Mouse (Mus musculus): Measurements from ENCODE around the gene Ugt2b38. TPM values are rescaled to one million over a fixed set of nuclear protein-coding genes. Genes with fewer than 3 reads are reported as not detected.
"Not testable (repeated sequence)": the region's sequence is repeated elsewhere in the genome, so short reads cannot be mapped to it uniquely, and the experiment has no call there.

The Ugt2b38 gene
- polyA plus RNA-seq, 1 experiment from 2014 or later, result not detected

DNA sequence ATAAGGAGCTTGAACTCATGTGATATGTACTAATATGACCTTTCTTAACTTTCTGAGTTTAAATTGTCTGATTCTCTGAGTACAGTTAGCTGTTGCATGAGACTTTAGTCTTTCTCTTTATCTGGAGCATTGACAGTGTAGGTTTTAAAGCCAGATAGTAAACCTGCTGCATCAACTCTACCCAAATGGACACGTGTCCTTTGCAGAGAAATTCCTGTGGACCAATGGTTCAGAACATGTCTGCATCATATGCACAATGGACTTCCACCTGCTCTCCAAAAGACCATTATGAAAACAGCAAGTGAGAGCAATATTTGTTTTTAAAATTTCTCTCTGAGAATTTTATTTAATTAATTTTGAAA is 50.5 kb downstream of the Ugt2b38 start:
- 70% methylated on average over 1 of the region's 1 CpGs for WGBS
- Histone ChIP-seq H3K4me3 (no peak overlapping the region), H3K9me3 (no peaks in the 10 kb centered on the region), H3K27me3 (no peaks in the 10 kb centered on the region), H3K9ac (no peak overlapping the region), H3K36me3 (no peaks in the 10 kb centered on the region), H3K4me1 (no peaks in the 10 kb centered on the region), H3K27ac (no peak overlapping the region), H3K4me2 (no peak overlapping the region)
- ATAC-seq (ENCODE audit: borderline replicate concordance, extremely low read depth, low FRiP score, low TSS enrichment), result no peak

GRCm38 (mm10) chr5:87372788-87373501 is 51.1 kb downstream of the Ugt2b38 start:
- H3K27ac ChIP-seq; H3K9me3 ChIP-seq; H3K9ac ChIP-seq; H3K4me3 ChIP-seq; H3K4me1 ChIP-seq; H3K27me3 ChIP-seq; H3K36me3 ChIP-seq; ATAC-seq (ENCODE audit: borderline replicate concordance, extremely low read depth, low FRiP score, low TSS enrichment); H3K4me2 ChIP-seq: not testable (repeated sequence)
- WGBS, result 46% methylated on average over 4 of the region's 4 CpGs

Other genes starting within 250 kb of the Ugt2b38 start
- gene Ugt2b37, start 169.4 kb downstream of the Ugt2b38 start, polyA plus RNA-seq (2015; fragmentation: Nextera tagmentation; extraction: Ambion mirVana), result 0.12 TPM in 1 of 2 replicates, not detected in the other
- gene Ugt2a3, start 87.0 kb downstream of the Ugt2b38 start, polyA plus RNA-seq (2015; fragmentation: Nextera tagmentation; extraction: Ambion mirVana), result not detected in 2 replicates
- gene Ugt2a2, start 58.1 kb upstream of the Ugt2b38 start, polyA plus RNA-seq (2015; fragmentation: Nextera tagmentation; extraction: Ambion mirVana), result not detected in 2 replicates
- gene Gm43638, start 62.6 kb upstream of the Ugt2b38 start, polyA plus RNA-seq (2015; fragmentation: Nextera tagmentation; extraction: Ambion mirVana), result not detected in 2 replicates
- gene Ugt2a1, start 66.7 kb upstream of the Ugt2b38 start, polyA plus RNA-seq (2015; fragmentation: Nextera tagmentation; extraction: Ambion mirVana), result not detected in 2 replicates
- gene Sult1b1, start 114.0 kb upstream of the Ugt2b38 start, polyA plus RNA-seq (2015; fragmentation: Nextera tagmentation; extraction: Ambion mirVana), result not detected in 2 replicates
- gene Sult1d1, start 144.8 kb upstream of the Ugt2b38 start, polyA plus RNA-seq (2015; fragmentation: Nextera tagmentation; extraction: Ambion mirVana), result 0.10 and 0.24 TPM in 2 replicates
- gene Sult1e1, start 167.4 kb upstream of the Ugt2b38 start, polyA plus RNA-seq (2015; fragmentation: Nextera tagmentation; extraction: Ambion mirVana), result not detected in 2 replicates
- gene Csn1s1, start 242.0 kb upstream of the Ugt2b38 start, polyA plus RNA-seq (2015; fragmentation: Nextera tagmentation; extraction: Ambion mirVana), result not detected in 2 replicates

Measured in lung, embryonic 15.5 days (tissue).